Mouse (Mus musculus): ENCODE measurements at regions not wholly inside any gene's neighbourhood (a gene's known extent, or its start where the extent isn't known, plus 50 kb on each side); places are given as distances from the start of the nearest gene placed in this dataset.

GRCm38 (mm10) chrX:11213492-11213891, 85.6 kb upstream of the H2al1a start:
- TF ChIP-seq FLI1 (IDR thresholded peaks at IDR 0.05; ENCODE audit: low read length) = no peak
- no peak for TF ChIP-seq GATA1 (IDR thresholded peaks at IDR 0.05; ENCODE audit: borderline replicate concordance, low read length)

GRCm38 (mm10) chrX:11239066-11239465, 60.0 kb upstream of the H2al1a start:
- TF ChIP-seq FLI1 (IDR thresholded peaks at IDR 0.05; ENCODE audit: low read length) (no peak), GATA1 (IDR thresholded peaks at IDR 0.05; ENCODE audit: borderline replicate concordance, low read length) (no peak)
- Histone ChIP-seq H3K36me3 (replicated peaks; ENCODE audit: low read length) (no peaks in the 10 kb centered on the region), H3K27me3 (replicated peaks) (peaks cover 14% of the 10 kb centered on the region), H3K4me1 (no peaks in the 10 kb centered on the region), H3K9me3 (no peaks in the 10 kb centered on the region), H3K4me3 (replicated peaks) (no peak overlapping the region)

More at GRCm38 (mm10) chrX:11213492-11213891, 85.6 kb upstream of the H2al1a start:
- Histone ChIP-seq H3K27me3 (replicated peaks) (peaks cover 14% of the 10 kb centered on the region), H3K4me3 (replicated peaks) (no peak overlapping the region), H3K36me3 (replicated peaks; ENCODE audit: low read length) (no peaks in the 10 kb centered on the region), H3K4me1 (no peaks in the 10 kb centered on the region), H3K9me3 (no peaks in the 10 kb centered on the region)

GRCm38 (mm10) chrX:11245576-11245975, 53.5 kb upstream of the H2al1a start:
- TF ChIP-seq GATA1 (IDR thresholded peaks at IDR 0.05; ENCODE audit: borderline replicate concordance, low read length) (no peak), FLI1 (IDR thresholded peaks at IDR 0.05; ENCODE audit: low read length) (no peak)
- H3K4me3 ChIP-seq (replicated peaks) = no peak overlapping the region
- H3K4me1 ChIP-seq = no peaks in the 10 kb centered on the region
- H3K36me3 ChIP-seq (replicated peaks; ENCODE audit: low read length) = no peaks in the 10 kb centered on the region
- H3K27me3 ChIP-seq (replicated peaks) = peaks cover 19% of the 10 kb centered on the region
- no peaks in the 10 kb centered on the region for H3K9me3 ChIP-seq
